Mouse (Mus musculus) cerebellum, postnatal 4 days (tissue): ENCODE measurements around the gene Clmn.
A peak's percentile ranks its signal among the peaks of the same experiment; 100 is the strongest.

ENCODE experiments used
- DNase-seq, 2 experiments: peaks; one replicate each; pipeline ENCODE4 v3.0.0; 2022; ENCODE audit warnings: low spot score in 2 of 2, mixed read lengths in 1 of 2

Clmn gene

DNA sequence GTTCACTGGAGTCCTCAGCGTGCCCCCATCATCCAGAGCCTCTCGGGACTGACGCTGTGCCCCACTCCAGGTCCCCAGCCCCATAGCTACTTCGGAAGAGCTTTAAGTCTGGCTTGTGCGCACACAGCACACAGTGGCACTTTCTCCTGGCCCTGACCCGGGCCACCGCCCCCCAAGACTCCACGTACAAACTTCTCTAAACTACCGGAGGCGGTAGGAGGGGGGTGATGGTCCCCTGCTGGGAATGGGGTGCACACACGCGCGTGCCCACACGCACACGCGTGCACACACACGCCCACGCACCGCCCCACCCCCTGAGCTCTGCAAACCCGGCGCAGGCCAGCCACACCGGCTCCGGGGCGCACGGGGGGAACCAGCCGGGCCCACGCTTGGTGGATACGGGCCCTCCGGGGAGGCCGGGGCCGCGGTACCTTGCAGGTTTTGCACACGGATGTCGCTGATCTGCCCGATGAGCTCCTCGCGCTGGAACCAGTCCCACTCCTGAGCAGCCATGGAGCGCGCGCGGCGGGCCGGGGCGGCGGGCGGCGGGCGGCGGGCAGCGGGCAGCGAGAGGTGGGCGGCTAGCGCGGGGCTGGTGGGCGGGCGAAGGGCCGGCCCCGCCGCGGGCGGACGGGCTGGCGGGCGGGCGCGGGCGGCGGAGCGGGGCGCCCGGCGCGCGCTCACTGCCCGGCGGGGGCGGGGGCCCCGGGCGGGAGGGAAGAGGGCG is at the start of gene Clmn:
Gene Clmn (minus strand): TSS at position 638 of the 727 bp plus-strand sequence.
- peak in 1 of 2 experiments; percentile 36 for DNase-seq

- DNase-seq: no peak
These were observed 48.1 kb upstream of the Clmn start for GRCm38 (mm10) chr12:104912990-104913389.

DNA sequence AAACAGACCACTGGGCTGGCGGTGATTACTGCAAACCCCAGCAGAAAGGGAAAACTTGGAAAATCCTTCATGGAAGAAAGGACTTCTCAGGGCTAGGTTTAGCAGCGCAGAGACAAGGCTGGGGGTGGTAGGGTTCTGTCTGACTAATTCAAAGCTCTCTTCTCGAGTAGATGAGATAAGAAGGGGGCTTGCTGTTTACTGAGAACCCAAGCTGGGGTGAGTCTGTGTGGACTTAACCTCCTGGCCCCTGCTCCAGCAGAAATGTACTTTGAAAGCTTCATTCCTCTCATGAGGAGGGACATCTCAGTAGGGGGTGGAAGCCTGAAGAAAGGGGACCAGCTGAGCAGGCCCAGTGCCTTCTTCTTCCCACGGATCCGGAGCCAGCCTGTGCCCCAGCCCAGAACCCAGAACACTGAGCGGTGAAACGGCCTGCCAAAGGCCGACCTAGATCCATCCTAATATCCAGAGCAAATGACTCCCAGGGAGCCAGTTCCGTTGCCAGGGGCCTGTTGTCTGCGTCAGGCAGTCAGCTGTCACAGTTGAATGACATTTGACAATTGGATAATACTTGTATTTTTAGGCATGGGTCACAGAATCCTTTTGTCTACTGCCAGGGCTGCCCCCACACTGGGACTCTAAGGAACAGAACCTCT is 47.5 kb upstream of the Clmn start:
- no peak for DNase-seq

- no peak for DNase-seq
These were observed 44.9 kb upstream of the Clmn start for GRCm38 (mm10) chr12:104909750-104910149.

GRCm38 (mm10) chr12:104908986-104909385 is 44.1 kb upstream of the Clmn start:
- no peak for DNase-seq

DNA sequence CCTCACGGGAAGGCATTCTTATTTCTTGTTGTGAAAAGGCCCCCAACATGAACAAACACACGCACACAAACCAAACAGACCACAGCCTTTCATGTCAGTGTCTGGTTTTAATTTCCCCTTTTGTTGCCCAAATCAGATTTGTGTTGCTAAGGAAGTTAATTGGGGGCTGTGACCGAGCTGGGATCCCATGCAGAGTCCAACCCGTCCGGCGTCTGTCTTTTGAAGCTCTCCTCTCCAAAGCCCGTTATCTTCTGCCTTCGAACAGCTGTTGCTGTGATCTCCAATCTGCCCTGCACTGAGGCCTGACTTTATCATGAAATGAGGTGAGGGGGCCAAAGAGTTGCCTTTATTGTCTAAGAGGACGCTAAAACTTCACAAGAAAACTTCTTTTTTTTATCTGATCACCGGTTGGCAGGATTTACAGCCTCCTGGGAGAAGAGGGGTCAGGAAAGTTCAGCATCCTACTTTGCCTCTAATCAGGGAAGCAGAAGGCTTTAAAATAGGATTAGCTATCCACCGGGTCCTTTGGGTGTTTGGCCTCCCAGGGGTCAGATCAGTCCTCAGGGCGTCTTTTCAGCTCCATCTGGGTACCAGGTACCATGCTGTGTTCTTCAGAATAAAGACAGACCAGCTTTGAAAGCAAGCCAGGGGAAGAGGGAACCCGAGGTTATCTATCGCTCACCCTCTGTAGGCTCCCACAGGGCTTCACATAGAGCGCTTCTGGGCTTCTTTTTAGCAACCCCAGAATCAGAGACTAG is 43.3 kb upstream of the Clmn start:
- DNase-seq: no peak

GRCm38 (mm10) chr12:104907133-104907532 is 42.3 kb upstream of the Clmn start:
- DNase-seq: no peak

- DNase-seq: no peak
These were observed 39.3 kb upstream of the Clmn start for GRCm38 (mm10) chr12:104904138-104904537.

DNA sequence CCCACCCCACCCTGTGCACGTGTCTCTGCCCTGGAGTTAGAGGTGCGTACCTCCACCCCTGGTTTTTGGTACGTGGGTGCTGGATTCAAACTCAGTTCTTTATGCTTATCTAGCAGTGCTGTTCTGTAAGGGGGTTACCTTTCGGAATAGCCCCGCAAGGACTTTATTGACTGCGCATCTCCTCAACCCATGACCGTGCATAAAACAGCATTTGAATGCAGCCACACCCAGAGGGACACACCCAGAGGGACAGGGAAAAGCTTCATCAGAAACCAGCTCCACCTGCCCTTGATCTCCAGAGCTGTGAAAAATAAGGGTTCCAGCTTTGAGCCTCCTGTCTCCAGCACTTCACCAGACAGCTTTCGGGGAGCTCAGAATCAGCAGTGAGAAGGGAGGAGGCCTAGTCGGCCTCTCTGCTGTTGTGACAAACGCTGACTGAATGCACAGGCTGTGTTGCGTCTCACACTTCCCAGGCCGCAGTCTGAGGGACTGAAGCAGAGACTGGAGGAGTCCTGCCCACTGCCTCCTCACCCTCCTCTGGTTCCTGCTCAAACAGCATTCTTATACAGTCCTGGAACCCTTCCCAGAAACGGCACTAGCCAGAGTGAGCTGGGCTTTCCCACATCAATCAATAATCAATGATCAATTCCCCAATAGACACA is 37.6 kb upstream of the Clmn start:
- DNase-seq: no peak

DNA sequence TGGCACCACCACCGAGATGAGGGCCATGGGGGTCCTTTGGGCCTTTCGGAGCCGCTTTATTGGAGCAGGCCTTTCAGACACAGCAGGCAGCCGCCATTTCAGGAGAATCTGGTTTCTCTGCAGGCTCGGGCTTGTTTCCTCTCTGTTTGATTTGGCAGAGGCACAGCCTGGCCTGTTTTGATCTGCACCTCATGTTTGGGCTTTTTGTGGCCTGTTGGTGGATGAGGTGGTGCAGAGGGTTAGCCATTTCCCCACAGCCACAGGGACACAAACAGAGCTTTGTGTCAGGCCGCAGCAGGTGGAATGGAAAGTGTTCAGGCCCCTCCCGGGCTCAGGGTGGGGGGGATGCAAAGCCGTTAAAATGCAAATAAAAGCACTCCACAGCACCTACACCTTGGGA is 36.4 kb upstream of the Clmn start:
- DNase-seq: no peak

DNA sequence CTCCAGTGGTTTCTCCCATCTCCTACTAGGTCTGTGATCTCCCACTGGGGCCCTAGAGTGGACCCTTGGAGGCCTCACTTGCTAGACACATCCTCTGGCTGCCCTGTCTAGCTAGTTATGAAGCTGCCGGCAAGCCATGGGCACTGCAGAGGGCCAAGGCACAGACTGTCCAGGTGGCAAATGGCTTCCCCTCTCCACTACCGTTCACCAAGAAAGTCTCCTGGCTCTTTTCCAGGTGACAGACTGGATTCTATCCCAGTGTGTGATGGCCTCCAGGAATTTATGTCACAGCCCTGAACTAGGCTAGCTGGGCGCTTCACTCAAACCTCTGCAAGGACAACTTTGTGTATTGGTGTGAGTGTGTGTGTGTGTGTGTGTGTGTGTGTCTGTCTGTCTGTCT is 35.0 kb upstream of the Clmn start:
- DNase-seq: no peak

- no peak for DNase-seq
These were observed 34.3 kb upstream of the Clmn start for GRCm38 (mm10) chr12:104899161-104899560.

DNA sequence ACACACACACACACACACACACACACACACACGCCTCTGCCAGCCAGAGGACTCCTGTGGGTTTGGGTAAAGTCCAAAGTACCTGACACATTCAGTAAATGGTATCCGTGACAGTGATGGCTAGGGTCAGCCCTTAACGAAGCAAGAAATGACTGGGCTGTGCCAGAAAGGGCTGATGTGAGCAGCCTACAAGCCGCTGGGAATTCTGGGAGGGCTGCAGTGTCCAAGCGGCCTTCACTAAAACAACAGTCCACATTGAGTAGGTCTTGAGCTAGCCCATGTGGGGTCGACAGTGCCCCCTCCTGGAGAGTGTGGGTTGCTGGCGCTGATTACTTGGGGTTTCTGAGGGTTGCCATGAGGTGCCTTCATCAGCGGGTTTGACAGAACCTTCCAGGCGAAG is 33.8 kb upstream of the Clmn start:
- DNase-seq: no peak

DNA sequence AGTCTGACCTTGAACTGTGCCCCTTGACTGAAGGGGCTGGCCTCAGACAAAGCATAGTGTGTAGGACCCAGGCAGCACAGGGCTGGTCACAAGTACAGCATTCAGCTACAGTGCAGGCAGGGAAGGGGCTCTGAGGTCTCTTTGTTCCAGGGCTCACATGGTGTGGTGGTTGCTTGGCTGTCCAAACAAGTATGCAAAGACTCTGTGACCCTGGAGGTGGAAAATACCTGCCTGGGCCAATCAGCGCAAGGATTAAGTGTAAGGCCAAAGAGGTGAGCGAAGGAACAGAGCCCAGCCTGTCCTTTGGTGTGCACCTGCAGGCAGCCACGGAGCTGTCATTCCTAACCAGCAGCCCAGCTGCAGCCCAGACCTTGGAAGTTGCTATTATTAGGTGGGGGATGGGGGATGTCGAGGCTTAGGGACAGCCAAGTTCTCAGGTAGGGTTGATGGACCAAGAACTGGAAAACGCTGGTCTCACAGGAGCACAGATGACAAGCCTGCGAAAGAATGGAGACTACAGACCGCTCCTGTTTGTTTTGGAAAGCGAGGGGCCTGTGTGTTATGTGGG is 32.3 kb upstream of the Clmn start:
- no peak for DNase-seq

GRCm38 (mm10) chr12:104896640-104897039 is 31.8 kb upstream of the Clmn start:
- no peak for DNase-seq

DNA sequence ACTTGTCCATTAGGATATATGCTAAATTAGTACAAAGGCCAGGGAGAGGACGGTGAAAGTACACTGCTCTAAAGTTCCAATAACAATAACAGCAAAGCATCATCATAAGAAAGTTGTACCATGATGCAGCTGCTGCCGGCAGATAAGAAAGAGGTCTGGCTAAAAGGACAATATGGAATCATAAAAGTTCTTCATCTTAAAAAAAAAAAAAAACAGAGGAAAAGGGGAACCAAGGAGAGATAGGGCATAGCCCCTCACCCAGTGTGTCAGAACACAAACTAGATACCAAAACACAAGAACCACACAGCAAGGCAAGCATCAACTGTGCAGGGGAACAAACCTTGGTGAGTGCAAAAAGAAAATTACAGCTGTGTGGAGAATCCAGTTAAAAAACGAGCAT is 27.4 kb upstream of the Clmn start:
- no peak for DNase-seq

- DNase-seq: no peak
These were observed 25.2 kb upstream of the Clmn start for GRCm38 (mm10) chr12:104890066-104890465.

GRCm38 (mm10) chr12:104886104-104886503 is 21.2 kb upstream of the Clmn start:
- DNase-seq: no peak

DNA sequence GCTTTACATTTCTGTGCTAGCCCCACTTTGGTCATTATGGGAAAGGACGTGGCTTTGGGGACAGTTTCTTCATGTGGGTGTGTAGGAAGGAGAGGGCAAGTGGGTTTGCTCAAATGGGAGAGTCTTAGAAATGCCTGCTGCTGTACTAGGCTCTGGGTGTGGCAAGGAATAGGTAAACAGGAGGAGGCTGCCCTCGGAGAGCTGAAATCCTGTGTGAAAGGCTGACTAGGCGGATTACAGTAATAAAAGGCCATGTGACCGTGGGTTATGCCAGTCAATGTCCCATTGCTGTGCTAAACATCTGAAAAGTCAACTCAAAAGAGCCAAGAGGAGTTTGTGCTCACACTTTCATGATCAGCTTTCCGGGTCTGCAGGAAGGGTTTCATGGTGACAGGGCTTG is 17.7 kb upstream of the Clmn start:
- no peak for DNase-seq

DNA sequence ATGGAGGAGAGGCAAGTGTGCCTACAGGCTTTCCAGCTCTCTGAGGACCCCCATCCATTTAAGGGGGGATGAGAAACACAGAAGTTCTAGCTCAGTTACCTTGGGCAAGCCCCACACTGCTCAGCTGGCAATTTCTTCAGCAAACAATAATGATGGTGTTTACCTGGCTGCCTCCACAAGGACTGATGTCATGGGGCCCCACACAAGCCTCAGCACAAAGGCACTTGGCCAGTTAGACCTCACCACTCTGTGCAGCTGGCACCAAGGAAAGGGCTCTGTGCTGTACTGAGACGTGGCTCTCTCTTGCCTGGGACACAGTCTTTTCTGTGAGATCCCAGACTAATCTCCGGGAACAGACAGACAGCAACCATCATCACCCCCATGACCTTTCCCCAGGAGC is 17.2 kb upstream of the Clmn start:
- no peak for DNase-seq

GRCm38 (mm10) chr12:104881518-104882060 is 16.7 kb upstream of the Clmn start:
- no peak for DNase-seq

DNA sequence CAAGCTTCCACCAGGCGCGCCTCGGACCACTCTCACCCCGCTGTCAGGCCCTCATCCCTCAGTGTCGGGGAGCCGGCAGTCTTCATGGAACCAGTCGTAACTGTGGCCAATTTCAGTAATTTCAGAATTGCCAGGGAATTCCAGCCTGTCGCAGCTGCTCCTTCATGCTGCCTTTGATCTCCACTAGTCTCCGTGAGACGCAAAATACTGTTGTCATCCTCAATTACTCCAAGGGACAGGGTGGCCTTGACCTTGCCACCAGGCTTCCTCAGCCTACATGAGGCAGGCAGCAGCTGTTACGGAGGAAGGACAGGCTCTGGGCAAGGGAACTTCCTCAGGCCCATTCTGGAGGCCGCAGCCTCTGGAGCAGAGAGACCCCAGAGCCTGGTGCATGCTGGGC is 15.5 kb upstream of the Clmn start:
- no peak for DNase-seq
